Mouse (Mus musculus) embryonic fibroblast, embryonic 13.5 days (primary cell): ENCODE measurements at regions not wholly inside any gene's neighbourhood (a gene's known extent, or its start where the extent isn't known, plus 50 kb on each side); places are given as distances from the start of the nearest gene placed in this dataset.

Experiments
- H3K27ac ChIP-seq: 2 replicates; pipeline ENCODE4 v1.5.1; 2012; ENCODE audit warnings: low read length, control low read depth, inconsistent platforms; ENCODE audit not compliant: insufficient read depth
- H3K4me1 ChIP-seq: 2 replicates; pipeline ENCODE4 v1.6.1; 2011; ENCODE audit warnings: low read length; ENCODE audit not compliant: control insufficient read depth, insufficient read depth
- H3K4me3 ChIP-seq: 2 replicates; pipeline ENCODE4 v1.5.1; 2011; ENCODE audit warnings: mild to moderate bottlenecking, control low read depth, low read length; ENCODE audit not compliant: insufficient read depth
- CTCF ChIP-seq: IDR thresholded peaks from 2 replicates; pipeline ENCODE4 v1.5.1; 2011; ENCODE audit warnings: mild to moderate bottlenecking, control low read depth, low read length, moderate library complexity, borderline replicate concordance; ENCODE audit not compliant: insufficient read depth
- POLR2A ChIP-seq: IDR thresholded peaks from 2 replicates; pipeline ENCODE4 v1.6.1; 2011; ENCODE audit warnings: low read depth, mild to moderate bottlenecking, control low read depth, low read length, moderate library complexity

- Histone ChIP-seq H3K4me1 (no peaks in the 10 kb centered on the region), H3K27ac (no peak overlapping the region), H3K4me3 (no peak overlapping the region)
- TF ChIP-seq CTCF (no peak), POLR2A (no peak)
These were observed 128.0 kb upstream of the Cadps start for GRCm38 (mm10) chr14:12950922-12951321.

GRCm38 (mm10) chr14:12938638-12939293, 115.9 kb upstream of the Cadps start:
- TF ChIP-seq POLR2A (no peak), CTCF (no peak)
- no peak overlapping the region for H3K27ac ChIP-seq
- H3K4me1 ChIP-seq: no peaks in the 10 kb centered on the region
- no peak overlapping the region for H3K4me3 ChIP-seq

GRCm38 (mm10) chr14:12936343-12936742, 113.5 kb upstream of the Cadps start:
- H3K4me1 ChIP-seq: no peaks in the 10 kb centered on the region
- TF ChIP-seq POLR2A: no peak
- TF ChIP-seq CTCF: no peak

GRCm38 (mm10) chr14:12931668-12932384, 108.9 kb upstream of the Cadps start:
- TF ChIP-seq POLR2A (no peak), CTCF (no peak)
- Histone ChIP-seq H3K4me1 (no peaks in the 10 kb centered on the region), H3K27ac (no peak overlapping the region), H3K4me3 (no peak overlapping the region)

More at GRCm38 (mm10) chr14:12936343-12936742, 113.5 kb upstream of the Cadps start:
- Histone ChIP-seq H3K4me3 (no peak overlapping the region), H3K27ac (no peak overlapping the region)

GRCm38 (mm10) chr14:12923617-12924016, 100.7 kb upstream of the Cadps start:
- no peak for TF ChIP-seq POLR2A
- no peak for TF ChIP-seq CTCF

GRCm38 (mm10) chr14:12915431-12915830, 92.6 kb upstream of the Cadps start:
- H3K27ac ChIP-seq: no peak overlapping the region
- H3K4me3 ChIP-seq: no peak overlapping the region
- TF ChIP-seq POLR2A (no peak), CTCF (no peak)
- no peaks in the 10 kb centered on the region for H3K4me1 ChIP-seq

More at GRCm38 (mm10) chr14:12923617-12924016, 100.7 kb upstream of the Cadps start:
- Histone ChIP-seq H3K27ac (no peak overlapping the region), H3K4me3 (no peak overlapping the region), H3K4me1 (no peaks in the 10 kb centered on the region)

- H3K27ac ChIP-seq: no peak overlapping the region
- H3K4me3 ChIP-seq: no peak overlapping the region
- no peak for TF ChIP-seq POLR2A
- TF ChIP-seq CTCF: no peak
- no peaks in the 10 kb centered on the region for H3K4me1 ChIP-seq
These were observed 91.1 kb upstream of the Cadps start for GRCm38 (mm10) chr14:12913956-12914355.

- no peaks in the 10 kb centered on the region for H3K4me1 ChIP-seq
- TF ChIP-seq CTCF (no peak), POLR2A (no peak)
- no peak overlapping the region for H3K4me3 ChIP-seq
- no peak overlapping the region for H3K27ac ChIP-seq
These were observed 90.5 kb upstream of the Cadps start for GRCm38 (mm10) chr14:12913421-12913820.

- Histone ChIP-seq H3K4me3 (no peak overlapping the region), H3K4me1 (no peaks in the 10 kb centered on the region), H3K27ac (no peak overlapping the region)
- no peak for TF ChIP-seq CTCF
- no peak for TF ChIP-seq POLR2A
These were observed 54.4 kb upstream of the Cadps start for GRCm38 (mm10) chr14:12877337-12877662.

- H3K4me3 ChIP-seq: no peak overlapping the region
- H3K27ac ChIP-seq: no peak overlapping the region
- H3K4me1 ChIP-seq: no peaks in the 10 kb centered on the region
- no peak for TF ChIP-seq CTCF
- TF ChIP-seq POLR2A: no peak
These were observed 53.8 kb upstream of the Cadps start for GRCm38 (mm10) chr14:12876417-12877336.
